Mouse (Mus musculus): ENCODE results near the gene Ndufv1.

GRCm38 (mm10) chr19:3958470-3958869 is 54.1 kb downstream of the Ndufv1 start, which contains the start of gene Aldh3b3:
- TF ChIP-seq POLR2A (IDR thresholded peaks at IDR 0.05; ENCODE audit: control insufficient read depth, low read depth, low read length): no peak
- TF ChIP-seq CTCF (IDR thresholded peaks at IDR 0.05; ENCODE audit: control insufficient read depth, insufficient read depth, insufficient replicate concordance, low read depth, low read length): no peak

All from testis, adult 2 months (tissue).